Mouse (Mus musculus): ENCODE data around the gene Sdhd. TPM values are rescaled to one million over a fixed set of nuclear protein-coding genes. Genes with fewer than 3 reads are reported as not detected.

Sdhd gene
- total RNA-seq, 2 experiments from 2014 or later, result 628 to 725 TPM

DNA sequence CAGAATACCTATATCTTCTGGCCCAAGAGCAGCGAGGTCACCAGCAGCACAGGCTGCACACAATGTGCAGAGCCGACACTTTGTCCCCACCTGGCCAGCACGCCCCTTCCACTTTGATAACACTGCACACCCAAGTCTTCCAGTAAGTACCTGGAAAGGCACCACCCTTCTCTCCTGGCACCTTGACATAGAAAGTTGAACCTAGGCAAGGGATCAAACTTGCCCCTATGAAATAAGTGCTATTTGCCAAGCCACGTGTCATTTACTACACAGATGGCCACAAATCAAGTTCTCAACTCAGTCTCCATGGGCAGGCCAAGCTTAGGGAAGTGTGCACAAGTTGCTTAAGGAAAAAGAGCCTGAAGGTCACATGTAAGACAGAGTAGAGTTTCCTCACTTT is 16.7 kb downstream of the Sdhd start:
- no peak for DNase-seq

DNA sequence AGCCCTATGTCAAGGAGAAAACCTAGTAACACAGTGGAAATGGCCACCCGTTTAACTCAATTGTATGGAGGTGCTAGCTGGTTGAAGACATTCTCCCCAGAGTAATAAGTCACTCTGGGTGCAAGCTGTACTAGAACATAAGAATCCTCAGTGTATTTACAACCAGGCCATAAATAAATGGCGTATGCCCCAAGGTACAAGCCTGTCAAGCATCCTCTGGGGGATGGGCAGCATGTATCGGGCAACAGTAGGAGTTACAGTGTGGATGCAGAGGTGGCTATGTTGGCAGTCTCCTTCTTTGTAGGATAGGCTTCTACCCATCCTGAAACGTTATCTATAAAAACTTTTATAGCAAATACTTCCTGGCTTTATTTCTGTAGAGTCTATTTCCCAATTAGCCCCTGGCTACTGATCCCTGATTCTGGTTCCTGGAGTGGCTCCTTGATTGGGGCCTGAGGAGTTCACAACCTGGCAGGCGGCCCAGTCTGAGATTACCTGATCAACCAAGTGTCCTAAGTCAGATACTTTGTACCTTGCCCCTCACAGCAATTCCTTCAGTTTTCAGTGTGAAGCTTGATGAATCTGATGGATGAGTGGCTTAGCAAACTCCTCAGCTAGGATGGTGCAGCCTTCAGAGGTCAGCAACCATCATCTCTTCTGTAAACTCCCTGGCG is 18.3 kb downstream of the Sdhd start:
- DNase-seq, result no peak

DNA sequence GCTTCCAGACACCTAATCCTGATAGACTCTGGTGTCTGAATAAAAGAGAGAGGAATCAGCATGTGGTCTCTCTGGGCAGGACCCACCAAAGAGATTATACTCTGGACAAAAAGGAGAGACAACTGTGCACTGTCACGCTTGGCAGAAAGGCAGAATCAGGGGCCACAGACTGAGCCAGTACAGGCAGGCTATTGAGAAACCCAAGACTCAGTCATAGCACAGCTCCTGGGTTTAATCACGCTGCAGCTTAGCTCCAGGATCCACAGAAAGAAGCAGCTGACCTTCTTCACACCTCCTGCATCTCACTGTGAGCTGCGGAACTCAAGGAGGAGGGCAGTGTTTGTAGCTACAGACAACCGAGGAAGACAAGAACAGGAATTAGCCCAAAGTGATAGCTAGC is 23.2 kb downstream of the Sdhd start:
- DNase-seq, result no peak

DNA sequence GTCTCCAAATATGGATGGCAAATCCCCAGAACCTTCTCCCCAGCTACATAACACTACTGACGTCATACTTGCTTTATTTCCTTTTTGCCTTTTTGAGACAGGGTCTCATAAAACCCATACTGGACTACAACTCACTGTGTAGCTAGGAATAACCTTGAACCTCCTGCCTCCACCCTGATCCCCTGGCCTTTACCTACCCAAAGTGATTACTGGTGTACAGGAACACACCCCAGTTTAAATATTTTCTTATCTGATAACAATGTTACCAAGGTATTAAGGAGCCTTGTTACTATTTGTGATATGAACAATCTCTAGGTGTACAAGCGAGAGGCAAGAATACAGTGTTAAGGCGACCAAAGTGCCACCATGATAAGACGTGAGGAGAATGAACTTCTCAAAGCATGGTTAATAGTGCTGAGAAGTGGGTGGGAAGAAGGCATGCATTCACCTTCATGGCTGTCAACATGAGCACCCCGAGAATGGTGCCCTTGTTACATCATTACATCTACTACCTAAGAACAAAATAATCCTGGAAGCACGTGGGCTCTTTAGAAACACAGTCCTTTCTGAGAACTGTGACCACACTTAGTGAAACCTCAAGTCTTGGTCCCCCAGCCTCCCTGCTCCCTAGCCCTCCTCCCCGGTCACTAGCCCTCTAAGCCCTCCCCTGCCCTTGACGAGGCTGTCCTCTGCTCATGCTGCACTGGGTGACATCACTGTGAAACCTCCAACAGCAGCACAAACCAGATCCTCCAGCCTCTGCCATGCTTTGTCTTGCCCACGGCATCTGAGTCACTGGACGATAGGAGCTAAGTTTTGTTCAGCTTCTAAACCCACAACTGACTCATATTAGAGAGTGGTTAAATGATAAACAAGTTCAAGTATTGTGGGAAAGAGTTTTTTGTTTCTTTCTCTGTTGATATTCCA is 33.8 kb downstream of the Sdhd start:
- no peak for DNase-seq

DNA sequence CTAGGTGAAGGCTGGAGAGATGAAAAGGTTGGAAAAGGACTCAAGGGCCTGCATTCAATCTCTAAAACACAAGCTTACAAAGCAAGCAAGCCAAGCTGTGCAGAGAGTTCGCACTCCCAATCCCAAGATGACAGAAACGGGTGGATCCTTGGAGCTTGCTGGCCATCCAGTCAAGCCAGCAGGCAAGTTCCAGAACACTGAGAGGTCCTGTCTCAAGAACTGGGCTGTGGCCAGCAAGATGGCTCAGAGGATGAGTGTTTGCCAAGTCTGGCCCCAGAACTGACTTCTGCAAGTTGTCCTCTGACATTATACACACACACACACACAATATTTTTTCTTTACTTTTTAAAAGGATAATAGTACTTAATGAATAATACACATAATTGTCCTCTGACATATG is 35.7 kb downstream of the Sdhd start:
- DNase-seq, result no peak

DNA sequence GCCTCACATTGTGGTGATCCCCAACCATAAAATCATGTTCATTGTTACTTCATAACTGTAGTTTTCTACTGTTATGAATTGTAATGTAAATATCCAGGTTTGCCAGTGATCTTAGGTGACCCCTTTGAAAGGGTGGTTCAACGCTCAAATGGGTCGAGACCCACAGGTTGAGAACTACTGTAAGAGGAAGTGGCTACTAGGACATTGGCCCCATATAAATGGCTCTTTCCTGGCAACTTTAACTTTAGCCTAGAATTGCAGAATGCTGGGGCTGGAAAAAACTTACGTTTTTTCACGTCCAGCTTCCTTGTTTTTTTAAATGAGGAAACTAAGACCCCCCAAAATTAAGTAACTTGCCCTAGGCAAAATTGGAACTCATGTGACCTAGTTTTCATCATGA is 36.2 kb downstream of the Sdhd start:
- no peak for DNase-seq

DNA sequence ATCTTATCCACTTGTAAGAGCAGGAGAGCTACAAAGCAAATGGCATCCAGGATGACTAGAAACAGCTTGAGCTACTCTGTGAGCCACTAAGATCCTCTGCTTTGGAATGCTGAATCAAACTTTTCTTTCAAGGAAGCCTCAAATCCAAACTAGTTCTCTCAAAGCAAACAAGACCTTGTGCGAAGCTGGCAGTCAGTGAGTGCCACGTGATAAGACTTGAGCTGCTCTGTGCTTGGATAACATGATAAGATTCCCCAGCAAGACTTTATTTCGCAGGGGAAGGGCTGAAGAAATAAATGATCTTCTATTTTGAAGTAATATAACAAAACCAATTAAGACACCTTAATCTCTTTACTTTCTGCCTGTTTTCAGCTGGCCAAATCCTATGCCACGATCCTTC is 37.7 kb downstream of the Sdhd start:
- DNase-seq, result no peak

DNA sequence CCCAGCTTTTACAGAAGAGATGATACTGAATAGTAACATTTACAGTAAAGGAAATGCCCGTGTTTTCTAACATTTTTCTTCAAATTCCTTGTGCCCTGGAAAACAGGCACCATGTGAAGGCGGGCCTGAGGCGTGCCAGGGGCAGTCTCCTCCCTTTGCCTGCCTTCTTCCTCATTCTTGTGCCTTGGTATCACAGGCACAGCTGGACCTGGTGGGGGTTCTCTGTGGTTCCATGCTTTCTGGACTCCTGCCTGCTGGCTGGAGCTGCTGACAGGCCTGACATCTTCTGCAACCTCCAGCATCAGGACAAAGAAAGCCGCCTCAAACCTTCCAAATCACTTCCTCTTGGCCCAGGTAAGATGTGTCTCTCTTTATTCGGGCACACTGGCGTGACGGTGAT is 38.4 kb downstream of the Sdhd start:
- DNase-seq, result no peak

DNA sequence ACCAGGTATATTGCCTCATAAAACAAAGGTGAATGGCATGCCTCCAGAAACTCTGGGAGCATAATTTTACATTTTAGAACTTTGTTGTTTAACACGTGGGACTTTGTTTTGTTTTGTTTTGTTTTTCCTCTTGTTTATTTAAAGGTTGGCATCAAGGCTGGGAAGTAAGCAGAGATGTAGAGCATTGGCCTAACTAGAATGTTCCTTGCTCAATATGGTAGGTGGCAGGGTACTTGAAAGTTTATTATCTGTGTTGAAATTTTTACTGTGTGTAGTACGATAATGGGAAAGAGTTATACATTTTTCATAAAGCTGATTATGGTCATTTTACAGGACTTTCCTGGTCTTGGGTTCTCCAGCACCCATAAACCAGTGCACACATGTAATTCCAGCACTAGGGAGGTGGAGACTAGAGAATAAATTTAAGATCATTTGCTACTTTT is 41.7 kb downstream of the Sdhd start:
- DNase-seq, result no peak

DNA sequence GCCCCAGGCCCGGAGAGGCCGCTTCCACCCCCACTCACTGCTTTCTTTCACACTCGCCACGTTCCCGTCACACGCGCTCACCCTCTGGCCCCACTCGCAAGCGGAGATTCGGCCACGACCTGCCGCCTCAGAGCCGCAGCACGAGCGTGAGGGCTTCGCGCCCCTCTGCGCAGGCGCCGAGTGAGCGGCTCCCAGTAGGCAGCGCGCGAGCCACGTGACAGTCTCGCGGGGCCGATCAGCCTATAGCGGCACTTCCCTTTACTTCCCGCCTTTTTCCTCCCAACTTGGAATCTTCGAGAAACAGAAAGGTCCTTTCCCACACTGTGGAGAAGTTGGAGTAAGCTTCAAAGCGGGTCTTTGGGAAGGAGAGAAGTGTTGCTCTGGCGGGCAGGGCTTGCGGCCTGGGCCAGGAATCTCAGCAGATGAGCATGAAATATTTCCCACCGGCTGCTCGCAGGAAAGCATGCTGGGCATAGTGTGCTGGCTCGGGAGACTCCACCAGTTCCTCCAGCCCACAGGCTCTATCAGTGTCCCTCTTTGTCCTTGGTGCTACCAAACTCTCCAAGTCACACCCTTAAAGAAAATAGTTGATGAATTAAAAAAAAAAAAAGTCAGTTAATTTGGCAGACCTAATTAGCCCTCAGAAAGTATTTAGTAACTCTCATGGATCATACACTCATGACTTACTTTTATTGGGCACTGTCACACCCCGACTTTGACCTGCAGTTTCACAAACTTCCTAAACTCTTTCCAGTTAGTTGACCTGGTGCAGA is 42.3 kb downstream of the Sdhd start, which contains the start of gene Tex12:
Gene Tex12, minus strand, starts transcription at position 181 of the 773 bp plus-strand sequence.
- DNase-seq, result no peak

DNA sequence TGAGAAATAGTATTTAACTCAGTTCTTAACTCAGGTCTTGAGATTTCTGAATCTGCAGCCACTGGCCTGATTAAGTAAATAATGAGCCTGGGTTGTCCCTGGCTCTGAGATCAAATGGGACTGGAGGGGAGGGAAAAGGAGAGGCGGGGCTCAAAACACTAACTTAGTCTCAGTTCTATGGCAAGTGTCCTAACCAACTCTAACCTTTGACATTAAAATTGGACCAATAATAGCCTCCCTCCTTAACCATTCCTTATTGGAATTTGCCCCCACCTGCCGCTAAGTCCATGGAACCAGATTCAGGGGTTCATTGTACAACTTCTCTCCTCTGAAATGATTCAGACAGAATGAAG is 48.5 kb downstream of the Sdhd start, which contains the start of gene Bco2:
Gene Bco2, minus strand, starts transcription at position 88 of the 353 bp plus-strand sequence.
- peak; percentile 17 for DNase-seq

DNA sequence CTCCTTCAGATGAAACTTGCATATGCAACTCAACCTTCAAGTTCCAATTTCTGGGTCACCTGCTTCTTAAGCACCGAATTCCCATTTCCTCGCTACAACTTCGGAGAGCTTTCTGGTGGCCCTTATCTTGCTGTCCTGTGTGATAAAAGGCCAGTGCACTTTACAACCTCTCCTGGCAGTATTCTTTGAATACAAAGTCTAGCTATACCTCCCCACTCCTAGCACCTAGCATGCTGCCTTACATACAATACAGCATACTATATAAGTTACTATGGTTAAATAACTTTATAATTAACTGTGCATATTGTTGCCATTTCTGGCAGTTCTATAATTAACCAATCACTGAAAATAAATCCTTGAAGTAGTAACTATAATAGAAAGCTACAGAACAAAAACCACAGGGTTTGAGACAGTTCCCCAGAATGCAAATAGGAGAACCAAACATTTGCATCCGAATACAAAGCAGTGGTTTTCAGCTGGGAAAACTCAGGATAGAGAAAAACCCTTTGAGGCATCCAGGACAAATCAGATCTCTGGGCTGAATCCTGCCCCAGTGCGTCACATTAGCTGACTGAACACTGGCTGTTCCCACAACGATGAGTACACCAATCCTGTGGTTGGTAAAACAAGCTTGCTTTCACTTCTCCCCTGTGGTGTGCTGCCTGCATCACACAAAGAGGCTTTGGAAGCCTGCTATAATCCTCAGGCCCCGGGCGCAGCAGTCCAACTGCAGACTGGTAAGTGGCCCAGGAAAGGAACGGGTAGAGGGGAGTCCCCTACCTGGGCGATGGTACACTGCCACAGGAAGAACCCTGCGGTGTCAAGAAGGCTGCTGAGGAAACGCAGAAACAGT is 49.1 kb downstream of the Sdhd start, which contains the start of gene Il18:
Gene Il18, plus strand, starts transcription at position 587 of the 853 bp plus-strand sequence.
- peak; percentile 48 for DNase-seq

DNA sequence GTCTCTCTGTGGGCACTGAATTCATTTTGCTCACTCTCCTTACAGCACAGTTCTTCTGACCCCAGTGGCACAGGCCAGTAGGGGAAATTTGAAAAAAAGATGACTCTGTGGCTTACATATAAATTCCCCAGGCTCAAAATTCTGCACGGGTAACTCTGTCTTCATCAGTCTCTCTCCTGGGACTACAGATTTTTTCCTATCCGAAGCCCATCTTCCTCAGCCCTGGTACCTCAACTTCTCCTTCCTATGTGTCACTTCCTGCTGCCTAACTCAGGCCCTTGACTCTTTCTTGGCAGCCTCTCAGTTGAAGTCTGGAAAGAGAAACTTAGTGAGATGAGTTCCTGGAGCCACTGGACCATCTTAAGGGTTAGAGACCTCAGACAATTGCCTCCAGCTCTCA is 50.1 kb downstream of the Sdhd start:
- no peak for DNase-seq

DNA sequence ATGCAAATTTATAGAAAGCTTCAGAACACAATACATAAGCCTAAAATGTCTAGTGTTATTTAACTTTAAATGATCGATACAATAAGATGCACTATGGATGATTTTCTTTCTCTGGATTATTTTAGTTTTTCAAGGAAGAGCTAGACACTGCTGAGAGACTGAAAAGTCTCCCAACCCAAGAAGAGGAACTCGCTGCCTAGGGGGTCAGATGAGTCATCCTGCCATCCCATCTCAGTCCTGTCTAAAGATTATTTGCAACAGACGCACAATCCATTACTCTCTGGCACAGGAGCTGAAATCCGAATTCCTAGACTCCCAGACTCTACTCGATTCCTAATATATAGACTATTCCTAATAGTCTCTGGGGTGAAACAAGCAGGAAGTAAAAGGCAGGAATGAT is 51.4 kb downstream of the Sdhd start:
- no peak for DNase-seq

DNA sequence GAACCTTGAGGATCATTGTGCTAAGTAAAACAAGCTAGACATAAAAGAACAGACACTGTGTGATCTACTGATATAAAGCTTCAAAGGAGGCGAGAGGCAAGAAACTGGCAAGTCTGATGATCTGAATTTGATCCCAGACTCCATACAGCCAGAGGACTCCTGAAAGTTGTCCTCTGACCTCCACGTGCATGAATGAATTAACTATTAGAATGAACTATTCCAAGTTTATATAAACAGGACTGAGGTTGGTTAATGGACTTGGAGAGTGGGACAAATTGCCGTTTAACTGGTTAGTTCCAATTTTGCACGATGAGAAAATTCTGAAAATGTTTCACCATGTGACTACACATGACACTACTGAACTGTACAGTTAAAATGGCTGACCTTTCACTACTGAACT is 54.7 kb downstream of the Sdhd start:
- no peak for DNase-seq

DNA sequence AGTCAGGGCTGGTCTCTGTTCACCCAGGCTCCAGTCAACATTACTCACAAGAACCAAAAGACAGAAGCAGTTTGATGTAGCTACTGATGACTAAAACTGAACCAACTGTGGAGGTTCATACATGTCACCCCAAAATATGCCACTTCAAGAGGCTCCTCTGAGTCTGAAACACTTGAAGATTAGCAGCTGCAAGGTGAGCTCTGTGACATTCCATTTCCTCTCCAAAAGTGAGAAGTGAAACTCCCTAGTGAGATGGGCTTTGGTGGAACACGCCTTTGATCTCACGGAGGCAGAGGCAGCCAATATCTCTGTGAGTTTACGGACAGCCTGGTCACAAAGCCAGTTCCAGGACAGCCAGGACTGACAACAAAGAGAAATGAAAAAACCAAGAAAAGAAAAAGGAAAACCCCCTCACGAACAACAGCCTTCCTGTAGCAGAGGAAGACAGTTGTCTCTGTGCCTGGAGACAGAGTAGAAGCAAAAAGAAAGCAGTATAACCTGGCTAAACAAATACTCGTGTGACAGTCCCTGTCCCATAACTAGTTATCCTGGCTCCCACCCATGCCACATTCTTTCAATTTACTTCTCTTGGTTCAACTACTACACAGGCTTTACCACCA is 55.6 kb downstream of the Sdhd start:
- DNase-seq, result no peak

Other genes starting within 250 kb of the Sdhd start
- under 1 TPM; 0.30 to 0.51 TPM for gene Plet1, start 109.3 kb downstream of the Sdhd start, total RNA-seq (2021)
- gene Pts, start 75.1 kb downstream of the Sdhd start, total RNA-seq (2021), result 10 to 100 TPM; 62.0 to 72.7 TPM
- gene Il18, start 49.0 kb downstream of the Sdhd start, total RNA-seq (2021), result 1 to 10 TPM; 5.3 to 6.5 TPM
- 1 to 10 TPM; 3.1 to 3.3 TPM for gene Bco2, start 48.6 kb downstream of the Sdhd start, total RNA-seq (2021)
- not detected for gene Tex12, start 42.5 kb downstream of the Sdhd start, total RNA-seq (2021)
- 100 to 1,000 TPM; 164 to 170 TPM for gene Timm8b, start 98 bp upstream of the Sdhd start, total RNA-seq (2021)
- 1 to 10 TPM; 1.1 to 1.8 TPM for gene Pih1d2, start 13.5 kb upstream of the Sdhd start, total RNA-seq (2021)
- gene Nkapd1, start 13.7 kb upstream of the Sdhd start, total RNA-seq (2021), result 10 to 100 TPM; 20.6 to 24.6 TPM
- 100 to 1,000 TPM; 310 to 317 TPM for gene Dlat, start 56.0 kb upstream of the Sdhd start, total RNA-seq (2021)
- gene Dixdc1, start 135.7 kb upstream of the Sdhd start, total RNA-seq (2021), result 10 to 100 TPM in 1 of 2 experiments, 1 to 10 TPM in 1; 7.8 to 10.1 TPM
- gene 2310030G06Rik, start 142.7 kb upstream of the Sdhd start, total RNA-seq (2021), result 1 to 10 TPM; 6.5 to 7.1 TPM
- 100 to 1,000 TPM in 1 of 2 experiments, 10 to 100 TPM in 1; 55.3 to 197 TPM for gene Cryab, start 147.5 kb upstream of the Sdhd start, total RNA-seq (2021)
- gene Hspb2, start 148.5 kb upstream of the Sdhd start, total RNA-seq (2021), result 10 to 100 TPM in 1 of 2 experiments, 1 to 10 TPM in 1; 5.1 to 13.5 TPM
- 1 to 10 TPM; 4.6 to 7.8 TPM for gene Fdxacb1, start 164.4 kb upstream of the Sdhd start, total RNA-seq (2021)
- 10 to 100 TPM; 27.9 to 28.0 TPM for gene Alg9, start 171.2 kb upstream of the Sdhd start, total RNA-seq (2021)
- gene 1110032A03Rik, start 171.7 kb upstream of the Sdhd start, total RNA-seq (2021), result 10 to 100 TPM; 31.2 to 32.2 TPM
- gene Ppp2r1b, start 241.5 kb upstream of the Sdhd start, total RNA-seq (2021), result 10 to 100 TPM; 35.1 to 36.5 TPM

Data from adrenal gland, postnatal 10 days (tissue).